Comparison of ENCODE assay signal across 10 mouse cellular contexts in the genomic region with DNA sequence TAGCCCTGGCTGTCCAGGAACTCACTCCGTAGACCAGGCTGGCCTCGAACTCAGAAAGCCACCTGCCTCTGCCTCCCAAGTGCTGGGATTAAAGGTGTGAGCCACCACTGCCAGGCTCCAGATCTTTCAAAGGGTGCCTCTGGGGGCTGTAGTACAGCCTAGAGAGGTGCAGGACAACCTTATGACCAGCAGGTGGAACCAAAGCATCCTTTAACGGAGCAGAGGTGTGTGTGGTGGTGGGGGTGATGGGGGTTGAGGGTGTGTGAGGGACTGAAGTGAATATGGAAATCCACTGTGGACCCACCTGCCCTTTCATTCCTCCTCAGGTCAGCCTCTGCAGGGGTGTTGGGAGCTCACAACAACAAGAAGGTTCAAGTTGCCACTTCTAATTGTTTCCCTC. TPM values are rescaled to one million over a fixed set of nuclear protein-coding genes. Genes with fewer than 3 reads are reported as not detected.
DNase-seq lines count a peak whose midpoint lies in the region; ATAC-seq lines count a peak whose summit lies in the region.
"Had no signal": no experiment of that assay in that cellular context is flagged by ENCODE, and none has a peak within 500 bp of the region (broad histone marks: within the 10 kb centered on the region; RNA-seq: fewer than 3 reads in every experiment).

No protein-coding gene starts in this region.

- H3K4me1 ChIP-seq in lung, embryonic 16.5 days (replicated peaks; ENCODE audit: control insufficient read depth, insufficient read depth, low read length): peaks cover 4% of the 10 kb centered on the region
- H3K4me1 ChIP-seq in forebrain, embryonic 13.5 days: peaks cover 1% of the 10 kb centered on the region; the same call in 1 of the 2 replicates

- 54% methylated on average over 3 of the region's 3 CpGs for WGBS in lung, embryonic 16.5 days
- 68% methylated on average over 3 of the region's 3 CpGs for WGBS in forebrain, embryonic 13.5 days

- DNase-seq in adrenal gland, postnatal 14 days: peak; percentile 47
- DNase-seq in adrenal gland, adult 18-20 months (ENCODE audit: low spot score in 2 of 2): no peak
- peak; percentile 37 to 66 for DNase-seq in spleen, postnatal 4 days (ENCODE audit: low spot score in 2 of 2)
- DNase-seq in spleen, adult 18-20 months: no peak
- no peak for DNase-seq in urinary bladder, adult 2 months (ENCODE audit: low spot score)
- DNase-seq in left cerebral cortex, postnatal 14 days (ENCODE audit: low spot score in 2 of 2): no peak

- no peaks in the 10 kb centered on the region for H3K9me3 ChIP-seq in lung, embryonic 16.5 days (ENCODE audit: control insufficient read depth, low read length)
- H3K9me3 ChIP-seq in forebrain, embryonic 13.5 days (replicated peaks): no peaks in the 10 kb centered on the region

- H3K4me2 ChIP-seq in lung, embryonic 16.5 days (ENCODE audit: low read depth, low read length): no peak overlapping the region
- H3K4me2 ChIP-seq in forebrain, embryonic 13.5 days: no peak overlapping the region

- H3K4me3 ChIP-seq in lung, embryonic 16.5 days (ENCODE audit: low read length): no peak overlapping the region
- no peak overlapping the region for H3K4me3 ChIP-seq in forebrain, embryonic 13.5 days
- H3K4me3 ChIP-seq: erythroblast, embryonic 14.5 days had no signal

- H3K9ac ChIP-seq in lung, embryonic 16.5 days (ENCODE audit: low read length): no peak overlapping the region
- H3K9ac ChIP-seq in forebrain, embryonic 13.5 days: no peak overlapping the region

- no peaks in the 10 kb centered on the region for H3K27me3 ChIP-seq in lung, embryonic 16.5 days (ENCODE audit: control insufficient read depth, insufficient read depth, low read depth, low read length)
- no peaks in the 10 kb centered on the region for H3K27me3 ChIP-seq in forebrain, embryonic 13.5 days

- no peaks in the 10 kb centered on the region for H3K36me3 ChIP-seq in lung, embryonic 16.5 days (ENCODE audit: control insufficient read depth, insufficient read depth, low read length)
- no peaks in the 10 kb centered on the region for H3K36me3 ChIP-seq in forebrain, embryonic 13.5 days (ENCODE audit: poor library complexity, severe bottlenecking)

- H3K27ac ChIP-seq in lung, embryonic 16.5 days (ENCODE audit: low read length): no peak overlapping the region
- H3K27ac ChIP-seq in forebrain, embryonic 13.5 days: no peak overlapping the region

- intact Hi-C loops in left cerebral cortex, postnatal 14 days (cut with DNase I): loop anchor here (2.0 kb wide), 1 partner anchor 77 kb away; no protein-coding TSS in a partner anchor

- peak; percentile 43; the same call in 1 of the 2 replicates for ATAC-seq in lung, embryonic 16.5 days (ENCODE audit: low read depth)
- ATAC-seq in forebrain, embryonic 13.5 days: no peak

RNA-seq across cellular contexts. Expression of gene Gm20425, which starts 4.6 kb away (rescaled TPM):
- total RNA-seq in adrenal gland, postnatal 14 days (2021): 15.2 and 22.4 TPM in 2 replicates
- 10 to 100 TPM; 17.9 to 18.4 TPM for total RNA-seq in adrenal gland, adult 18-20 months (2021)
- 0.50 and 5.7 TPM in 2 replicates for polyA plus RNA-seq in lung, embryonic 16.5 days (2015; fragmentation: Nextera tagmentation; extraction: Ambion mirVana)
- 1.8 TPM in 1 of 2 replicates, not detected in the other for polyA plus RNA-seq in urinary bladder, adult 2 months (2012; rRNA removed)
- total RNA-seq in left cerebral cortex, postnatal 14 days (2021): 1 to 10 TPM; 7.5 to 9.1 TPM
- 3.3 TPM in 1 of 2 replicates, not detected in the other for polyA plus RNA-seq in forebrain, embryonic 13.5 days (2015; fragmentation: Nextera tagmentation; extraction: Ambion mirVana)
- polyA plus RNA-seq: C2C12; erythroblast, embryonic 14.5 days had no signal

RNA-seq across cellular contexts. Expression of gene Trf, which starts 4.8 kb away (rescaled TPM):
- total RNA-seq in adrenal gland, postnatal 14 days (2021): 247 and 3,461 TPM in 2 replicates
- 100 to 1,000 TPM; 175 to 264 TPM for total RNA-seq in adrenal gland, adult 18-20 months (2021)
- polyA plus RNA-seq in lung, embryonic 16.5 days (2015; fragmentation: Nextera tagmentation; extraction: Ambion mirVana): 161 and 437 TPM in 2 replicates
- polyA plus RNA-seq in urinary bladder, adult 2 months (2012; rRNA removed): 329 and 368 TPM in 2 replicates
- total RNA-seq in left cerebral cortex, postnatal 14 days (2021): 10 to 100 TPM; 34.5 to 56.6 TPM
- 15.7 and 23.3 TPM in 2 replicates for polyA plus RNA-seq in forebrain, embryonic 13.5 days (2015; fragmentation: Nextera tagmentation; extraction: Ambion mirVana)
- polyA plus RNA-seq: C2C12 had no signal

RNA-seq across cellular contexts. Expression of gene Srprb, which starts 23.5 kb away (rescaled TPM):
- 27.0 and 32.0 TPM in 2 replicates for total RNA-seq in adrenal gland, postnatal 14 days (2021)
- 10 to 100 TPM; 34.3 to 50.9 TPM for total RNA-seq in adrenal gland, adult 18-20 months (2021)
- 59.1 and 60.9 TPM in 2 replicates for polyA plus RNA-seq in lung, embryonic 16.5 days (2015; fragmentation: Nextera tagmentation; extraction: Ambion mirVana)
- polyA plus RNA-seq in urinary bladder, adult 2 months (2012; rRNA removed): 33.4 and 33.8 TPM in 2 replicates
- total RNA-seq in left cerebral cortex, postnatal 14 days (2021): 10 to 100 TPM; 18.1 to 18.5 TPM
- polyA plus RNA-seq in forebrain, embryonic 13.5 days (2015; fragmentation: Nextera tagmentation; extraction: Ambion mirVana): 47.5 and 55.1 TPM in 2 replicates

Comparison
In these comparisons a context has a peak if more than half of its experiments do, and no peak if none do; other contexts are left out.
1. DNase-seq: peak in adrenal gland, postnatal 14 days (single experiment) and spleen, postnatal 4 days (2 of 2); none in adrenal gland, adult 18-20 months (0 of 2), spleen, adult 18-20 months (0 of 2), urinary bladder, adult 2 months (single experiment) and left cerebral cortex, postnatal 14 days (0 of 2).